Mouse (Mus musculus) forebrain, embryonic 15.5 days (tissue): ENCODE data around the gene Pcdh15. TPM values are rescaled to one million over a fixed set of nuclear protein-coding genes. Genes with fewer than 3 reads are reported as not detected.

Experiments
- ATAC-seq: fragments of 200-750 bp; cut with Nextera tagmentation; replicated peaks from 2 replicates; pipeline ENCODE4 v1.8.0; 2017; ENCODE audit warnings: mild to moderate bottlenecking, moderate TSS enrichment, moderate library complexity
- H3K27ac ChIP-seq: fragments of 300-500 bp; sonication (generic); replicated peaks from 2 replicates; pipeline ENCODE4 v1.5.1; 2015; ENCODE audit warnings: mild to moderate bottlenecking, inconsistent platforms
- H3K27me3 ChIP-seq: fragments of 300-500 bp; sonication (generic); 2 replicates; pipeline ENCODE4 v1.6.1; 2015; ENCODE audit warnings: inconsistent platforms
- H3K36me3 ChIP-seq: fragments of 300-500 bp; sonication (generic); 2 replicates; pipeline ENCODE4 v1.6.1; 2015; ENCODE audit warnings: mild to moderate bottlenecking, inconsistent platforms
- H3K4me1 ChIP-seq: fragments of 300-500 bp; sonication (generic); 2 replicates; pipeline ENCODE4 v1.6.1; 2015; ENCODE audit warnings: inconsistent platforms
- H3K4me2 ChIP-seq: fragments of 300-500 bp; sonication (generic); replicated peaks from 2 replicates; pipeline ENCODE4 v1.6.1; 2015; ENCODE audit warnings: mild to moderate bottlenecking, inconsistent platforms
- H3K4me3 ChIP-seq: fragments of 300-500 bp; sonication (generic); 2 replicates; pipeline ENCODE4 v1.5.1; 2015; ENCODE audit warnings: mild to moderate bottlenecking, inconsistent platforms
- H3K9ac ChIP-seq: fragments of 300-500 bp; sonication (generic); replicated peaks from 2 replicates; pipeline ENCODE4 v1.6.1; 2015; ENCODE audit warnings: mild to moderate bottlenecking, inconsistent platforms
- H3K9me3 ChIP-seq: fragments of 300-500 bp; sonication (generic); 2 replicates; pipeline ENCODE4 v1.6.1; 2016; ENCODE audit warnings: inconsistent platforms
- WGBS: fragments of 180-500 bp; shearing (Covaris S2); methylation state at CpG from one replicate; pipeline ENCODE4 v1.1.7; 2015; ENCODE audit warnings: mixed read lengths; 5-methylcytosine and 5-hydroxymethylcytosine counted together
- polyA plus RNA-seq: library from polyadenylated mRNA; unstranded; fragments of >200 nt; fragmentation: Nextera tagmentation; extraction: Ambion mirVana; gene quantifications from 2 replicates; pipeline ENCODE4 v1.2.1, GENCODE M21; 2015

Gene Pcdh15
- polyA plus RNA-seq, 1 experiment from 2014 or later = 5.0 TPM

DNA sequence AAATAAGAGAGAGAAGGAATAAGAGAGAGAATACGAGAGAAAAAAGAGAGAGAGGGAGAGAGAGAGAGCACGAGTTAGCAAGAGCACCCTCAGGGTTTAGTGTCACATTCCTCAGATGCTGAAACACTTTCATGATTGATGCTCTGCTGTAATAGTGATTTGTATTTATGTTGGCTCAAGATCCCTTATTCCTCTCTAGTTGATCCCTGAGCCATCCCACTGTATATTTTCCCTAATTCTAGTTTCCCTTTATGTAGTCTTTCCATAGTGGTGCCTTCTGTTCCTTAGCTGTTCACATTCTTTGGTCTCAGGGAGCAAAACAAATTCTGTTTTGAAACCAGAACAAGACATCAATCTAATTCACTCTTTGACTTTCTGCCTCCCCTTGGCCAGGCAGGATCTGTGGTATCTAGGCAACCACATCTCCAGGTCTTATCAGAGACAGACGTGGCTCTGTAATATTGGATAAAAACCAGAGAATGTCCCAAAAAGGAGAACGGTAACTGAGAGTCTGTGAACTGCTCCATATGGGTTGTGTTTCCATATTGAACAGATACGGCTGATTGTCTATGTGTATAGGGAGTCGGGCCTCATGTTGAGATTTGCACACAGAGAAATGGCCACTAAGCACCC lies 1170.6 kb downstream of the Pcdh15 start:
- H3K4me2 ChIP-seq = no peak overlapping the region
- H3K9me3 ChIP-seq = no peaks in the 10 kb centered on the region
- no peak overlapping the region for H3K9ac ChIP-seq
- H3K27me3 ChIP-seq = no peaks in the 10 kb centered on the region
- no peaks in the 10 kb centered on the region for H3K36me3 ChIP-seq
- H3K4me3 ChIP-seq = no peak overlapping the region
- no peaks in the 10 kb centered on the region for H3K4me1 ChIP-seq
- WGBS = 63% methylated on average over 6 of the region's 6 CpGs
- 0 out of 2 replicates have a peak overlapping the region, but pooled peaks have one; percentile 6 for H3K27ac ChIP-seq
- peak; percentile 41; the same call in 1 of the 2 replicates for ATAC-seq

GRCm38 (mm10) chr10:74270894-74271293 lies 1171.8 kb downstream of the Pcdh15 start:
- Histone ChIP-seq H3K4me1 (no peaks in the 10 kb centered on the region), H3K4me2 (no peak overlapping the region), H3K9ac (no peak overlapping the region), H3K27ac (no peak overlapping the region), H3K4me3 (no peak overlapping the region), H3K9me3 (no peaks in the 10 kb centered on the region), H3K27me3 (no peaks in the 10 kb centered on the region), H3K36me3 (no peaks in the 10 kb centered on the region)
- 86% methylated on average over 5 of the region's 5 CpGs for WGBS
- ATAC-seq = no peak

DNA sequence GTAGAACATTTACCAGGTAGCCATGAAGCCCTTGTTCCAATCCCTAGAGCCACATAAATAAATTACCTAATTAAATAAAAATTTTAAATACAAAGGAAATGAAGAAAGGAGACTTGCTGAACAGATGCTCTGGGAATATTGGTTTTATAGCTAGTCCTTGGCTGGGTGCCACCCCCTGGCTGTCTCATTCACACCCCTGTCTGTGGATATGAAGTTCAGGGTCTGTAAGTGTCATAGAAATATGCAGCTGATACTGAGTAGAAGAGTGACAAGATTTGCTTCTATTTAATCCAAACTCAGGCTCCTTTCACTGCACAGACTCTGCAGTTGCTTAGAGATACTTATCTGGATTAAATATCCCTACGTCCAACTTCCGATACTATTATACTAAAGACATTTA lies 1205.0 kb downstream of the Pcdh15 start:
- Histone ChIP-seq H3K27me3 (no peaks in the 10 kb centered on the region), H3K36me3 (no peaks in the 10 kb centered on the region), H3K4me1 (no peaks in the 10 kb centered on the region), H3K4me3 (no peak overlapping the region), H3K9ac (no peak overlapping the region), H3K27ac (no peak overlapping the region), H3K9me3 (no peaks in the 10 kb centered on the region), H3K4me2 (no peak overlapping the region)
- WGBS = 80% methylated on average over 2 of the region's 2 CpGs
- peak; percentile 69 for ATAC-seq

DNA sequence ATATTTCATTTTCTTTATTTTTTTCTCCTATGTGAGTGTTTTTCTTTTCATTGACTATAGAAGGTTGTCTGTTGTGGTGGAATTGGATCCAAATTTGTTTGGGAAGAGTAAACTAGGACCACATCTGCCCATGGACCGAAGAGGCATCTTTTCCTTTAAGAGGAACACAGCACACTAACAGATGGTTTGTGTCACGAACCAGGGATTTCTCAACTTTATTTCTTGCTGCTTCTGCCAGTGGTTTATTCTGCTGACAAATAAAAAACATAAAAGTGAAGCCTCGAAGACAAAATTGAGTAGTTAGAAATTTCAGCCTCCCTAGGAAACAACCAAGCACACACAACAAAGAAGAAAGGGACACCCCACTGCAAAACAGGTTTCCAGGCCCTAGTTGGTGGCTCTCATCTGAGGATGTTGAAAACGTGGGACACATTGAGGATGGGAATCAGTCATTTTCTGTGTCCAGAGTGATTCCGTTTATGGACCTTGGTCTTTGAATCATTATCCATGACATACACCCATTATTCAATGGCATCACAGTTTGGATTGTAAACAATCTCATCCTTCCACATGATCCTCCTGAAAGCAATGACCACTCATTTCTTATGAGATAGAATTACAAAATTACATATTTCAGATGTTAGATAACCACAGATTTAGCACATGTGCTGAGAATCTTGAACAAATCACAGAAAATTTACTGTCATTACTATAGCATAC lies 1206.5 kb downstream of the Pcdh15 start:
- H3K9me3 ChIP-seq = no peaks in the 10 kb centered on the region

DNA sequence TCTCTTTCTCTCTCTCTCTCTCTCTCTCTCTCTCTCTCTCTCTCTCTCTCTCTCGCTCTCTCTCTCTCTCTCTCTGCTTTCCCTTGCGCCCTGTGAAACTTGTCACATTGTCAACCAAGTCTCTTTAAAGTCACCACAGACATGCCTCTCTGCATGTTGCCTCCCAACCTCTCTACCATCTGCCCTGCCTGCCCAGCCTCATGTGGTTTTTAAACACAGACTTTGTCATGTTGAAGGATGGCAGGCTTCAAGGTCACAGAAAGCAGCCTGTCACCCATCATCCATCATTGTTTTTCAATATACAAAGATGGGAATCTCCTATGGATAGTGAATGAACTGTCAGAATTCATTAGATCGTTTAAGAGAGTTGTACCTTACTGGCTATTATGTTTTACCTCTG lies 1207.9 kb downstream of the Pcdh15 start:
- 80% methylated on average over 3 of the region's 3 CpGs for WGBS
- no peak for ATAC-seq
- no peaks in the 10 kb centered on the region for H3K9me3 ChIP-seq

More for the DNA sequence above, 1206.5 kb downstream of the Pcdh15 start:
- Histone ChIP-seq H3K4me1 (no peaks in the 10 kb centered on the region), H3K27ac (no peak overlapping the region), H3K4me3 (no peak overlapping the region), H3K36me3 (no peaks in the 10 kb centered on the region), H3K9ac (no peak overlapping the region), H3K27me3 (no peaks in the 10 kb centered on the region), H3K4me2 (no peak overlapping the region)
- ATAC-seq = no peak
- WGBS = 76% methylated on average over 5 of the region's 5 CpGs

GRCm38 (mm10) chr10:74316091-74316490 lies 1216.9 kb downstream of the Pcdh15 start:
- no peak for ATAC-seq
- Histone ChIP-seq H3K36me3 (no peaks in the 10 kb centered on the region), H3K9me3 (no peaks in the 10 kb centered on the region), H3K4me2 (no peak overlapping the region), H3K27ac (no peak overlapping the region), H3K27me3 (no peaks in the 10 kb centered on the region), H3K9ac (no peak overlapping the region), H3K4me1 (peaks cover 2% of the 10 kb centered on the region; the same call in 1 of the 2 replicates), H3K4me3 (no peak overlapping the region)
- WGBS = 49% methylated on average over 2 of the region's 2 CpGs

More for the DNA sequence above, 1207.9 kb downstream of the Pcdh15 start:
- H3K4me3 ChIP-seq = no peak overlapping the region
- H3K27ac ChIP-seq = no peak overlapping the region
- H3K9ac ChIP-seq = no peak overlapping the region
- no peaks in the 10 kb centered on the region for H3K36me3 ChIP-seq
- no peak overlapping the region for H3K4me2 ChIP-seq
- H3K4me1 ChIP-seq = no peaks in the 10 kb centered on the region
- H3K27me3 ChIP-seq = no peaks in the 10 kb centered on the region

DNA sequence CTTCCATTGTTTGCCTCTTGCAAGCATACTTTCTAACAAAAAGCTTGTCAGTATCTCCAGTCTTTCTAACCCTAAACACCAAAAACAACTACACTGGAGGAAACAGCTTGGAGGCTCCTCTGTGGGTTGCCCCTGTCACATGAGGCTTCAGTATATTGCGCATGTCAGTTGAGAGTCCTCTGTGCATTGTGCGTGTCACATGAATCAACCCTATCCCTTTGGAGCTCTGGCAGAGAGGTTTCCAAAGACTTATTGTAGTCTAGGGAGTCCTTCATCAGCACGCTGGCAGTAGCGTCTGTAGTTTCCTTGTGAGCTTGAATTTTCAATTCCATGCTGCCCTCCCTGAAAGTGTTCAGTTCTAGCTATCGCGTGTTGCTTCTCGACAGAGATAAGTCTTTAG lies 1236.3 kb downstream of the Pcdh15 start:
- 88% methylated on average over 7 of the region's 7 CpGs for WGBS
- no peak overlapping the region for H3K4me3 ChIP-seq
- peaks cover 5% of the 10 kb centered on the region for H3K4me1 ChIP-seq
- H3K27ac ChIP-seq = no peak overlapping the region
- H3K4me2 ChIP-seq = no peak overlapping the region
- no peaks in the 10 kb centered on the region for H3K9me3 ChIP-seq
- H3K36me3 ChIP-seq = no peaks in the 10 kb centered on the region
- no peaks in the 10 kb centered on the region for H3K27me3 ChIP-seq
- H3K9ac ChIP-seq = no peak overlapping the region
- ATAC-seq = no peak

DNA sequence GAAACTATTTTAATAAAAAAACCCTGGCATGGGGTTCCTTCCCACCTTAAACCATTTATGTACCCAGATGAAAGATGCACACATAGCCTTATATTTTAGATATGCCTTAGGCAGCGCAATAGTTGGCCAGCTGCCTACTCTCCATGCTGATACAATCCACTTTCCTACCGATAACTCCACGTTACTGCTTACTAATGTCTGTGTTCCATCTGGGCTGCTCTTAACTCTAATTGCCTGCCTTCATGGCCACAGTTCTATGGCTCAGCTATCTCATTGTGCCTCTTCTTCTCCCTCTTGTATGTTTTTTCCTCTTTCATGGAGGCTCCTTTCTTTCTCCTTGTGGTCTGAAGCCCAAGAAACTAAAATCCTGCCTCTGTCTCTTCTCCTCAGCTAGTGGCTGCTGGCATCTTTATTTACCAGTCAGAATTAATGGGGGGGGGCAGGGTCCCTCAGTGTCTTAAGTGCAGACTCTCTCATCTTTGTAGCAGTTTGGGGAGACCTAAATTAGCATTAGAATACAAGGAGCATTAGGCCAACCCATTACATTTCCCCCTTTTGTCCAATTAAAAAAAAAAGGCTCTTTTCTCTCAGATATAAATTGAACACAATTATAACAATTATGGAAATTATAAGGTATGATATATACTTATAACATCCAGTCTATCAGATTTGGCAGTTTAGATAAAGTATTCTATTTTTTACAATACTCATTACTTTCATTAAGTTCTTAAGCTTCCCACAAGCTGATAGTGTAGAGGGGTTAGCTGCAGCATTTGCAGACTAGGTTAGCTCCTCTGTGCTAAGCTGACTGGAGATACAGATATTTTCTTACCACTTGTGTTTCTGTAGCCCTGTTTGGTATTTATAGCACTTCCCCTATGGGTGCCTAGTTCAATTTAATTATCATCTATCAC lies 1240.4 kb downstream of the Pcdh15 start:
- H3K36me3 ChIP-seq = no peaks in the 10 kb centered on the region
- WGBS = 39% methylated on average over 3 of the region's 3 CpGs
- H3K9ac ChIP-seq = no peak overlapping the region
- H3K27ac ChIP-seq = 0 out of 2 replicates have a peak overlapping the region, but pooled peaks have one; percentile 27
- H3K4me3 ChIP-seq = no peak overlapping the region
- H3K4me2 ChIP-seq = no peak overlapping the region
- H3K9me3 ChIP-seq = no peaks in the 10 kb centered on the region
- peaks cover 5% of the 10 kb centered on the region for H3K4me1 ChIP-seq
- peak; percentile 64 for ATAC-seq
- H3K27me3 ChIP-seq = no peaks in the 10 kb centered on the region

GRCm38 (mm10) chr10:74359526-74359925 lies 1260.4 kb downstream of the Pcdh15 start:
- ATAC-seq = no peak
- H3K9ac ChIP-seq = no peak overlapping the region
- H3K4me1 ChIP-seq = 0 out of 2 replicates have a peak, but pooled peaks cover 4% of the 10 kb centered on the region
- H3K27me3 ChIP-seq = no peaks in the 10 kb centered on the region
- no peak overlapping the region for H3K27ac ChIP-seq
- H3K36me3 ChIP-seq = no peaks in the 10 kb centered on the region
- no peaks in the 10 kb centered on the region for H3K9me3 ChIP-seq
- no peak overlapping the region for H3K4me2 ChIP-seq
- WGBS = 65% methylated on average over 5 of the region's 5 CpGs
- H3K4me3 ChIP-seq = no peak overlapping the region

DNA sequence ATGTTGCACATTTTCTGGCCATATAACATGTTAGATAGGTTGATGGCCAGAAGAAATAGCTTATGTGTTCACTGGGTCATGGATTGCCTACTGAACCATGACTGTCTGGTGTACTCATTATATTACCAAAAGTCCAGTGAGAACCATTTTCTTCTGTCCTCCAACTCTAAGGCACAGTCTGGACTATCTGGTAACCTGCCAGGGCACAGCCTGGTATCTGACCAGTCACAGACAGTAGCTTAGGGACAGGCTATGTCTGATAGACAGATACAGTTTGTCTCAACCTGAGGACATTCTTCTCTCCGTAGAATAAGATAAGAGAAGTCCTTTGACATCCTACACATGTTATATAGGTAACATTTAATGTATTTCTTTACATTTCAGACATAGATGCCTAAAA lies 1279.6 kb downstream of the Pcdh15 start:
- no peaks in the 10 kb centered on the region for H3K9me3 ChIP-seq
- ATAC-seq = no peak
- H3K27ac ChIP-seq = no peak overlapping the region
- no peak overlapping the region for H3K4me2 ChIP-seq
- H3K4me3 ChIP-seq = no peak overlapping the region
- H3K9ac ChIP-seq = no peak overlapping the region
- 92% methylated on average over 1 of the region's 1 CpGs for WGBS
- H3K27me3 ChIP-seq = no peaks in the 10 kb centered on the region
- no peaks in the 10 kb centered on the region for H3K36me3 ChIP-seq
- peaks cover 9% of the 10 kb centered on the region; the same call in 1 of the 2 replicates for H3K4me1 ChIP-seq

GRCm38 (mm10) chr10:74379276-74380134 lies 1280.4 kb downstream of the Pcdh15 start:
- H3K9me3 ChIP-seq = no peaks in the 10 kb centered on the region
- WGBS = 31% methylated on average over 7 of the region's 7 CpGs
- H3K27me3 ChIP-seq = no peaks in the 10 kb centered on the region
- peaks cover 9% of the 10 kb centered on the region; the same call in 1 of the 2 replicates for H3K4me1 ChIP-seq
- no peak for ATAC-seq
- no peak overlapping the region for H3K4me3 ChIP-seq
- no peak overlapping the region for H3K27ac ChIP-seq
- no peaks in the 10 kb centered on the region for H3K36me3 ChIP-seq
- H3K4me2 ChIP-seq = no peak overlapping the region
- H3K9ac ChIP-seq = no peak overlapping the region
